Mouse (Mus musculus): Measurements from ENCODE around the gene Ptrh2.

GRCm38 (mm10) chr11:86654096-86654495, 29.7 kb upstream of the Ptrh2 start:
- TF ChIP-seq CHD2 (IDR thresholded peaks at IDR 0.05; ENCODE audit: low read depth, low read length) (no peak), ZNF384 (IDR thresholded peaks at IDR 0.05; ENCODE audit: low read depth, low read length) (no peak), HCFC1 (IDR thresholded peaks at IDR 0.05; ENCODE audit: borderline replicate concordance, insufficient read depth, low read length) (no peak)

Data from ES-E14 (cell line).